Mouse (Mus musculus): ENCODE measurements around the gene Pard3.

GRCm38 (mm10) chr8:127534789-127535188 lies 471.1 kb downstream of the Pard3 start:
- TF ChIP-seq CTCF (IDR thresholded peaks at IDR 0.05; ENCODE audit: borderline replicate concordance, control insufficient read depth, extremely low read depth, insufficient read depth, low read length, poor library complexity): no peak
- no peak for TF ChIP-seq POLR2A (IDR thresholded peaks at IDR 0.05; ENCODE audit: control insufficient read depth, extremely low read depth, insufficient read depth, low read length, poor library complexity)
